Mouse (Mus musculus) erythroblast, embryonic 14.5 days (primary cell): Measurements from ENCODE around the gene Aco2.

Source experiments
- GATA1 ChIP-seq: IDR thresholded peaks from 2 replicates; pipeline ENCODE4 v1.6.1; 2012; ENCODE audit warnings: low read length, inconsistent platforms, mixed read lengths
- TAL1 ChIP-seq: IDR thresholded peaks from 3 replicates; pipeline ENCODE4 v1.6.1; 2012; ENCODE audit warnings: low read length, inconsistent platforms, mixed read lengths

DNA sequence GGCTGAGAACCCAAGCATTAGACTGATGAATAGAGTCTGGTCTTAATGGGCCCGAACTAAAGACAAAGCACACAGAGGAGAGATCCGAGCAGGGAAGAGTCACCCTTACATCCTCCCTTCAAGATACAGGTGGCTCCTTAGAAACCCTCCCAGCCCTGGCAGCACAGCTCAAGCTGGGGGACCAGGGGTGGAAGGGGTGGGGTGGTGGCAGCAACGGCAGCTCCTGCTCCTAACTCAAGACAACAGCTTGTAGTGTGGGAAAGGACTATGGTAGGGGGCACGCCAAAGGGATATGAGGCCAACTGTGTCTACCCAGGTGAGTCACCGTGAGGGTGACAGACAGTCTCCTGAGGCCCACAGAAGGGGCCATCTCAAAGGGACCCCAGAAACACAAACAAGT is 24.2 kb upstream of the Aco2 start:
- TF ChIP-seq GATA1 = no peak
- TF ChIP-seq TAL1 = no peak
